Mouse (Mus musculus) liver, embryonic 16.5 days (tissue): ENCODE data around the gene Gm21292. TPM values are rescaled to one million over a fixed set of nuclear protein-coding genes. Genes with fewer than 3 reads are reported as not detected.
"Not testable (repeated sequence)": the region's sequence is repeated elsewhere in the genome, so short reads cannot be mapped to it uniquely, and the experiment has no call there.

Experiments used
- ATAC-seq: fragments of 200-750 bp; cut with Nextera tagmentation; 2 replicates; pipeline ENCODE4 v1.8.0; 2017; ENCODE audit warnings: low read depth, mild to moderate bottlenecking, moderate number of reproducible peaks, moderate library complexity
- H3K27ac ChIP-seq: fragments of 300-500 bp; sonication (generic); 2 replicates; pipeline ENCODE4 v1.5.1; 2014; ENCODE audit warnings: mild to moderate bottlenecking, low read length
- H3K27me3 ChIP-seq: fragments of 300-500 bp; sonication (generic); 2 replicates; pipeline ENCODE4 v1.6.1; 2014; ENCODE audit warnings: low read depth, low read length, mixed read lengths; ENCODE audit not compliant: control insufficient read depth, insufficient read depth
- H3K36me3 ChIP-seq: fragments of 300-500 bp; sonication (generic); 2 replicates; pipeline ENCODE4 v1.6.1; 2014; ENCODE audit warnings: mild to moderate bottlenecking; ENCODE audit not compliant: control insufficient read depth, insufficient read depth
- H3K4me1 ChIP-seq: fragments of 300-500 bp; sonication (generic); 2 replicates; pipeline ENCODE4 v1.6.1; 2014; ENCODE audit warnings: low read depth, low read length, mixed read lengths; ENCODE audit not compliant: control insufficient read depth
- H3K4me2 ChIP-seq: fragments of 300-500 bp; sonication (generic); 2 replicates; pipeline ENCODE4 v1.6.1; 2014; ENCODE audit warnings: low read depth, low read length, mixed read lengths
- H3K4me3 ChIP-seq: fragments of 300-500 bp; sonication (generic); 2 replicates; pipeline ENCODE4 v1.5.1; 2014; ENCODE audit warnings: low read depth, mild to moderate bottlenecking, low read length
- H3K9ac ChIP-seq: fragments of 300-500 bp; sonication (generic); 2 replicates; pipeline ENCODE4 v1.6.1; 2014; ENCODE audit warnings: low read depth, low read length
- H3K9me3 ChIP-seq: fragments of 300-500 bp; sonication (generic); replicated peaks from 2 replicates; pipeline ENCODE4 v1.6.1; 2016; ENCODE audit warnings: low read length; ENCODE audit not compliant: control insufficient read depth
- WGBS: fragments of 180-500 bp; shearing (Covaris S2); extraction: QIAGEN DNeasy Blood & Tissue Kit; methylation state at CpG from one replicate; pipeline ENCODE4 v1.1.7; 2014; ENCODE audit not compliant: insufficient replicate concordance; 5-methylcytosine and 5-hydroxymethylcytosine counted together
- polyA plus RNA-seq: library from polyadenylated mRNA; unstranded; fragments of >200 nt; fragmentation: Nextera tagmentation; extraction: Ambion mirVana; gene quantifications from 2 replicates; pipeline ENCODE4 v1.2.1, GENCODE M21; 2015

Gene Gm21292
- not detected in 2 replicates for polyA plus RNA-seq

DNA sequence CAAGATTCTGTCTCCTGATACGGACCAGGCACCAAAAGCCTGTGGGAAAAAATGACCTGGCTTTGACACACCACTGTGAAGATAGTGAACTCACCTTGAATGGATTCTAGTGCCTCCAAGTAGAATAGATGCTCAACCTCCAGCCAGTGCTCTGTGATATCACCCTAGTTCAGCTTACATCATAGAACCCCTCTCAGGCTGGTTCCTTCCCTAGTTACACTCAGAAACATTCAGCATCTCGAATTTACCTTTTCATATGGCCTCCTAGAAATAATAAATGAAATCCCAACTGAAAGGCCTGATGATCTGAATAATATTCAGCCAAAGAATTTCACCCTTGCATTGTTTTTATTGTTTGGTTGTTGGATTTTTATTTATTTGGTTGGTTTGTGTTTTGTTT is at the start of gene Gm21292:
TSS of gene Gm21292 (minus strand) at position 101 of the 400 bp plus-strand sequence.
- not testable (repeated sequence) for H3K4me2 ChIP-seq, H3K27me3 ChIP-seq, H3K9me3 ChIP-seq, H3K36me3 ChIP-seq, ATAC-seq, H3K4me3 ChIP-seq, H3K27ac ChIP-seq, H3K4me1 ChIP-seq, H3K9ac ChIP-seq
- no CpG with 5 or more reads among the region's 2 CpGs for WGBS

Other genes starting within 250 kb of the Gm21292 start
- not detected in 2 replicates for gene Gm21721, start 68.3 kb upstream of the Gm21292 start, polyA plus RNA-seq
- not detected in 2 replicates for gene Gm21812, start 213.3 kb upstream of the Gm21292 start, polyA plus RNA-seq